Mouse (Mus musculus) ES-Bruce4 (cell line): ENCODE results near the gene Patj.

ENCODE experiments used
- CTCF ChIP-seq: IDR thresholded peaks from one replicate; pipeline ENCODE4 v1.8.1; 2011; ENCODE audit warnings: low read depth, low read length
- EP300 ChIP-seq: IDR thresholded peaks from 2 replicates; pipeline ENCODE4 v1.6.1; 2011; ENCODE audit warnings: low read depth, low read length; ENCODE audit not compliant: insufficient read depth
- POLR2A ChIP-seq: IDR thresholded peaks from one replicate; pipeline ENCODE4 v1.8.1; 2011; ENCODE audit warnings: low read length; ENCODE audit not compliant: insufficient read depth

GRCm38 (mm10) chr4:98726590-98727237 lies 331.1 kb downstream of the Patj start, which contains the start of gene L1td1:
- no peak for TF ChIP-seq CTCF
- TF ChIP-seq EP300, result peak; percentile 96
- TF ChIP-seq POLR2A, result peak; percentile 94
